Mouse (Mus musculus) hindbrain, embryonic 11.5 days (tissue): ENCODE data around the gene Dntt. TPM values are rescaled to one million over a fixed set of nuclear protein-coding genes. Genes with fewer than 3 reads are reported as not detected.

ENCODE experiments used
- ATAC-seq: fragments of 200-750 bp; cut with Nextera tagmentation; 2 replicates; pipeline ENCODE4 v1.8.0; 2017; ENCODE audit warnings: mild to moderate bottlenecking, moderate TSS enrichment, moderate library complexity; ENCODE audit not compliant: low FRiP score
- DNase-seq: peaks from one replicate; pipeline ENCODE4 v3.0.0-alpha.2; 2015; ENCODE audit warnings: low spot score
- H3K27ac ChIP-seq: fragments of 300-500 bp; sonication (generic); 2 replicates; pipeline ENCODE4 v1.5.1; 2014; ENCODE audit warnings: mild to moderate bottlenecking, low read depth, low read length
- H3K27me3 ChIP-seq: fragments of 300-500 bp; sonication (generic); 2 replicates; pipeline ENCODE4 v1.6.1; 2014; ENCODE audit warnings: mild to moderate bottlenecking, low read length, moderate library complexity, mixed read lengths; ENCODE audit not compliant: control insufficient read depth, insufficient read depth
- H3K36me3 ChIP-seq: fragments of 300-500 bp; sonication (generic); 2 replicates; pipeline ENCODE4 v1.6.1; 2014; ENCODE audit warnings: mild to moderate bottlenecking, low read length, moderate library complexity, mixed read lengths; ENCODE audit not compliant: control insufficient read depth, insufficient read depth
- H3K4me1 ChIP-seq: fragments of 300-500 bp; sonication (generic); replicated peaks from 2 replicates; pipeline ENCODE4 v1.6.1; 2014; ENCODE audit warnings: low read length, mixed read lengths; ENCODE audit not compliant: control insufficient read depth, insufficient read depth
- H3K4me2 ChIP-seq: fragments of 300-500 bp; sonication (generic); replicated peaks from 2 replicates; pipeline ENCODE4 v1.6.1; 2014; ENCODE audit warnings: mild to moderate bottlenecking, low read depth, low read length
- H3K4me3 ChIP-seq: fragments of 300-500 bp; sonication (generic); 2 replicates; pipeline ENCODE4 v1.5.1; 2014; ENCODE audit warnings: low read depth, low read length
- H3K9ac ChIP-seq: fragments of 300-500 bp; sonication (generic); 2 replicates; pipeline ENCODE4 v1.6.1; 2014; ENCODE audit warnings: low read depth, low read length
- H3K9me3 ChIP-seq: fragments of 300-500 bp; sonication (generic); 2 replicates; pipeline ENCODE4 v1.6.1; 2016; ENCODE audit warnings: low read length; ENCODE audit not compliant: control insufficient read depth
- WGBS: fragments of 180-500 bp; shearing (Covaris S2); extraction: QIAGEN DNeasy Blood & Tissue Kit; methylation state at CpG from one replicate; pipeline ENCODE4 v1.1.7; 2014; 5-methylcytosine and 5-hydroxymethylcytosine counted together
- polyA plus RNA-seq: library from polyadenylated mRNA; unstranded; fragments of >200 nt; fragmentation: Nextera tagmentation; extraction: Ambion mirVana; gene quantifications from 2 replicates; pipeline ENCODE4 v1.2.1, GENCODE M21; 2014

Dntt gene
- polyA plus RNA-seq, 1 experiment from 2014 or later, result not detected

DNA sequence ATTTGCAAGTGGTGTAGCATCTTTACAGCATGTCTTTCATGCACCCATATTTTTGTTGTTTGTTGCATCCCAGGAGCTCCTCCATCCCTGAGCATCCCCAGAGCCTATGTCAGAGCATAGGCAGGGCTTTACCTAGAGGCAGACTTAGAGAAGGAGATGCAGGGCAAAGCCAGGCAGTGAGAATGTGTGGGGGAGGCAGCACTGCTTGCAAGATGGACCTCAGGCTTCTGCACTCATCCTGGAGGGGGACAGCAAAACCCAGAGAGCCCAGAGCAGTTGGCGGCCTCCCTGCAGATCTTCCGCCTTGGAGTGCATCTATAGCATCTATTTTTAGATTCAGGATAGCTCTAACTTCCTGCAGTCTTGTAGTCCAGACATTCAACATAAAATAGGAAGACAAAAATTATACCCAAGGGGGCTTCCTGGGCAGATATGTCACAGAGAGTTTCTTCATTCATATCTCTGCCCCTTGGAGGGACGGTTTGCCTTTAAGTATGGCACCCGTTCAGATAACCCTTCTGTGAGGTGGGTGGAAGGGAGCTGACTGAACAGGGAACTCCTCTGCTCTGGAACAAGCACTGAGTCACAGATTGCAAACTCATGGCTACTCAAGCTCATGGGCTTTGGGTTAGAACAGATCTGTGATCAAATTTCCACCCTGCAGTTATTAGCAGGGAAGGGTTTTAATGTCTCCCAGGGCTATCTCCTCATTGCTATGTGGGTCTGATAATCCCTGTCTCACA is 6.9 kb downstream of the Dntt start:
- ATAC-seq (no peak), DNase-seq (no peak)
- Histone ChIP-seq H3K4me1 (no peaks in the 10 kb centered on the region), H3K4me2 (no peak overlapping the region), H3K9me3 (no peaks in the 10 kb centered on the region), H3K9ac (no peak overlapping the region), H3K27me3 (no peaks in the 10 kb centered on the region), H3K4me3 (no peak overlapping the region), H3K36me3 (no peaks in the 10 kb centered on the region), H3K27ac (no peak overlapping the region)
- WGBS, result 85% methylated on average over 4 of the region's 4 CpGs

DNA sequence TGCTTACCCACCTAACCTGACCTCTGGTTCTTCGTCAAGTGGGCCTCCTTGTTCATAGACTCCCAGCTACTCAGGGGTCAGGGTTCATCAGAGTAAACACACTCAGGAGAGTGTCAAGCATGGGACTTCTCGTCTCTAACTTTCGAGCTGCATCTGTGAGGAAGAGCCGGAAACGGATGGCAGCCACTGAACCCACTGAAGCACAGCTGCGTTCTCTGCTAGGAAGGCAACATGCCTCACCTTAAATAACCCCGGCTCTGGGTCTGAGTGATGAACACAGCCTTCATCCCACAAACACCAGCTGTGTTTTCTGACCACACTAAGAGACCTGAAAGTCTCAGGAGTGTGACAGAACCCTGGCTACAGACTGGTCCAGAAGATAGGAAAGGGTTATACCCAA is 10.0 kb downstream of the Dntt start:
- 87% methylated on average over 7 of the region's 7 CpGs for WGBS

DNA sequence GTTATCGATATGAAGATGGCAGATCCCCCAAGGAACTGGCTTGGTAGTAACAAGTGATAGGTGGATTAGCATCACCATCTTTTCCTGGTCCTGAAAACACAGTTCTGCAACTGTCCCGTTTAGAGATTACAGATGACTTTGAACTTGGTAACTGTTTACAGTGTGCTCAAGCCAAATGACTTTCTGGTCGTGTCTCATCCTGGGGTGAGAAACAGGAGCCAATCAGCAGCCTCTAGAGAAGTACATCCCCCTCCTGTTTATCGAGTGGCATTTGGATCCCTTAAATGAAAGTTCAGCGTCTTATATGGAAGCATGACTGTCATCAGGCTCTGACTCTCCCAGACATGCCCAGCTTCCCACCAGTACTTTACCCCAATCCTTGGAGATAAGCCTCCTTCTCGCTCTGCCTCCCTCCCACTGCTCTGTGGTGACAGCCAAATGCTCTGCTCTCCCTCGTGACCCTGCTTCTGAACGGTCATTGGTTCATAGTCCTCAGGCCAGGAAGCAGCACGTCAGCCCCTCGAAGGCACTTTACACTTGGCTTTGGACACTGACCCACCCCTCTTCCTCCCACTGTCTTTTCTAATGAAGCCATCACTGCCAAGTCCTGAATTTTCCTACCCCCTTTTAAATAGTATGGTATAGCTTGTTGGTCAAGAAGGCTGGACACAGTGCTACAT is 16.2 kb downstream of the Dntt start:
- no peak overlapping the region for H3K9ac ChIP-seq
- no peak overlapping the region for H3K4me3 ChIP-seq
- 64% methylated on average over 10 of the region's 10 CpGs for WGBS
- H3K27me3 ChIP-seq, result no peaks in the 10 kb centered on the region
- H3K9me3 ChIP-seq, result no peaks in the 10 kb centered on the region
- ATAC-seq, result no peak
- no peak overlapping the region for H3K27ac ChIP-seq
- H3K36me3 ChIP-seq, result no peaks in the 10 kb centered on the region
- H3K4me1 ChIP-seq, result no peaks in the 10 kb centered on the region
- no peak overlapping the region for H3K4me2 ChIP-seq
- DNase-seq, result no peak

More for the DNA sequence above, 10.0 kb downstream of the Dntt start:
- ATAC-seq (no peak), DNase-seq (no peak)
- Histone ChIP-seq H3K4me3 (no peak overlapping the region), H3K27ac (no peak overlapping the region), H3K27me3 (no peaks in the 10 kb centered on the region), H3K4me1 (no peaks in the 10 kb centered on the region), H3K9ac (no peak overlapping the region), H3K9me3 (no peaks in the 10 kb centered on the region), H3K4me2 (no peak overlapping the region), H3K36me3 (no peaks in the 10 kb centered on the region)

DNA sequence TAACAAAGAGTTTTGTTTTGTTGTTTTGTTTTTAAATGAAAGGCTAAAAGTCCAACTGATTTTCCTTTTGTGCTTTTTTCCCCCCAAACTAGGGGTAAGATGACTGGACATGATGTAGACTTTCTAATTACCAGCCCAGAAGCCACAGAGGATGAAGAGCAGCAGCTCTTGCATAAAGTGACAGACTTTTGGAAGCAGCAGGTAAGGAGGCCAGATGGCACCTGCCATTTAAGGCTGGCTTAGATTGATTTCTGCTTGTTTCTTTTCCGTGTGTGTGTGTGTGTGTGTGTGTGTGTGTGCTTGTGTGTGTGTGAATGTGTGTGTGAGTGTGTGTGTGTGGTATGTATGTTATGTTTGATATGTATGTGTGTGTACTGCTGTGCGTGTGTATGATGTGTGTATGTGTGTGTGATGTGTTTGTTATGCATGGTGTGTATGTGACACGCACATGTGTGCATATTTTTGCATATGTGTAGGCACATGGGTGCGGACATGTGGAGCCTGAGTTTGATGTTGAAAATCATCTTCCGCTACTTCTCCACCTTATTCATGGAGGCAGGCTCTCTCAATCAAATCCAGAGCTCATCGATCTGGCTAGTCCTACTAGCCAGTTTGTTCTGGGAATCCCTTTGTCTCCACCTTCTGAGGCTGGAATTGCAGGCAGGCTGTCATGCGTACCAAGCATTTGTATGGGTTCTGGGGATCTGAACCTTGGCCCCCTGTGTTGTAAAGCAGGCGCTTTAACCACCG is 18.5 kb downstream of the Dntt start:
- Histone ChIP-seq H3K27me3 (no peaks in the 10 kb centered on the region), H3K36me3 (no peaks in the 10 kb centered on the region), H3K9ac (no peak overlapping the region), H3K9me3 (no peaks in the 10 kb centered on the region), H3K27ac (no peak overlapping the region), H3K4me3 (no peak overlapping the region), H3K4me1 (no peaks in the 10 kb centered on the region), H3K4me2 (no peak overlapping the region)
- WGBS, result 85% methylated on average over 9 of the region's 9 CpGs
- DNase-seq (no peak), ATAC-seq (no peak)

DNA sequence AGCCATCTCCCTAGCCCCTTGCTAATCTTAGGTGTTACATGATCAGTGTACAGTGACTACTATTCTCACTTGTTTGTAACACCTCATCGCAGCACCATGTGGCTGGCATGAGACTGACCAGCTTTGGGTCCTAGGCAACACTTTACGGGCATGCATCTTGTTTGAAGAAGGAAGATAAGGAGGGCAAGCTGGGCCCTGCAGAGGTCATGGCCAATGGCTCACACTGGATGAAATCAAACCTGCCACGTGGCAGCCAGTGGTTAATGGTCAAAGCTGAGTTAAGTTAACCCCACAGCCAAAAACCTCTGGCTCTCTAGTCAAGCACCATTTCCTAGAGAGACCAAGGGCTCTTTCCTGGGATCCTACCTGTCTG is 19.1 kb downstream of the Dntt start:
- no peak overlapping the region for H3K9ac ChIP-seq

DNA sequence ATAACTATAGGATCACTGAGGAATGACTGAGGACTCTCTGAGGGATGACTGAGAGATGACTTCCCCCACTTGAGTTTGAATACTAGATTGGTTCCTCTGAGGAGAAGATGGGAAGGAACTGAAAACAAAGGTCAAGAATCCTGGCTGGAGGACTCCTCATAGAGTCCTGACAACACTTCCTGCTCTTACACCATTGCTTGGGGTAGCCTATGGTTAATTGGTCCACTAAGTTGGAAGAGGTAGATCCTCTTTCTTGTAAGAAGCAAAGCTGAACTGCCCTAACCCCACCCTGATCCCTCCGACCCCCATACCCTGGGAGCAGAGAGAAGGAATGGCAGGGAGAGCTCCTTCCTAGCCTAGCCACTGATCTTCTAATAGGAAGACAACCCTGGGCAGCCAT is 22.6 kb downstream of the Dntt start:
- Histone ChIP-seq H3K4me1 (no peaks in the 10 kb centered on the region), H3K4me2 (no peak overlapping the region), H3K27ac (no peak overlapping the region), H3K9ac (no peak overlapping the region), H3K27me3 (no peaks in the 10 kb centered on the region), H3K4me3 (no peak overlapping the region), H3K9me3 (no peaks in the 10 kb centered on the region), H3K36me3 (no peaks in the 10 kb centered on the region)
- ATAC-seq (no peak), DNase-seq (no peak)
- WGBS, result 94% methylated on average over 1 of the region's 1 CpGs

More for the DNA sequence above, 19.1 kb downstream of the Dntt start:
- 87% methylated on average over 3 of the region's 3 CpGs for WGBS
- H3K27me3 ChIP-seq, result no peaks in the 10 kb centered on the region
- H3K4me2 ChIP-seq, result no peak overlapping the region
- no peak overlapping the region for H3K27ac ChIP-seq
- no peak for ATAC-seq
- no peaks in the 10 kb centered on the region for H3K9me3 ChIP-seq
- no peak for DNase-seq
- no peaks in the 10 kb centered on the region for H3K4me1 ChIP-seq
- no peak overlapping the region for H3K4me3 ChIP-seq
- no peaks in the 10 kb centered on the region for H3K36me3 ChIP-seq

DNA sequence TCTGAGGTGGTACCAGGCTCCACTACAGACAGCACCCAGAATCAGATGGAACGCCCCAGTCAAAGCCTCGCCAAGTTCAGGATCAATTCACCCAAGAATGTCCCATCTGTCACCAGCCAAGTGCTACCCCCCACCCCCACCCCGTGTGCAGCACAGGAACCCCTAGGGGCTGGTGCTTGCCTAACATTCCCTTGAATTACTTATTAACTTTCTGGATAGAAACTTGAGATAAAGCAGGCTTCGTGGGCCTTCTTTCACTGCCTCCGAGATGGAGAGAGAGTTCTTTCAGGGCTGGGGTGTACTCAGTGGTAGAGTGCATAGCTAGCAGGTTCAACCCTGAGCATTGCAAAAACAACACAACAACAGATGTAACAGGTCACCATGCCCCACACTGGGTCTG is 23.2 kb downstream of the Dntt start:
- 58% methylated on average over 5 of the region's 5 CpGs for WGBS
- H3K36me3 ChIP-seq, result no peaks in the 10 kb centered on the region
- H3K9me3 ChIP-seq, result no peaks in the 10 kb centered on the region
- H3K9ac ChIP-seq, result no peak overlapping the region
- H3K27ac ChIP-seq, result no peak overlapping the region
- no peaks in the 10 kb centered on the region for H3K27me3 ChIP-seq
- ATAC-seq, result no peak
- no peak for DNase-seq
- no peak overlapping the region for H3K4me2 ChIP-seq
- no peaks in the 10 kb centered on the region for H3K4me1 ChIP-seq
- no peak overlapping the region for H3K4me3 ChIP-seq

DNA sequence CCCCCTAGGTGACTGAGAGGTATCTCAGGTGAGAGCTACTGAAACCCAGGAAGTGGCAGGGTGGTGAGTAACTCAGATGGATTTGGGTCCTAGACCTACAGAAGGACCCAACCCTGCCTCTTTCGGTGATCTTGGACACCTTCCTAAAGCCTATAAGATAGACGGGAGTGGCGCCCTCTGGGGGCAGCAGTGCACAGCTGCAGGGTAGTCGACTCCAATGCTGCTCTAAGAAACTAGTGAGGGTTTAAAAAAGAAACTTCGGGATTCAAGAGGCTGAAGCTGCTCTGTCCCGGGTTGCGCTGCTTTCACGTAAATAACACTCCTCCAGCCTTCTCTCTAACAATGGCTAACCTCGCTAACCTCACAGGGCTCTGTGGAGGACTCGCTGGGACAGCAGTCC is 24.5 kb downstream of the Dntt start:
- Histone ChIP-seq H3K9ac (no peak overlapping the region), H3K4me2 (no peak overlapping the region), H3K27me3 (no peaks in the 10 kb centered on the region), H3K36me3 (no peaks in the 10 kb centered on the region), H3K27ac (no peak overlapping the region), H3K4me1 (no peaks in the 10 kb centered on the region), H3K4me3 (no peak overlapping the region), H3K9me3 (no peaks in the 10 kb centered on the region)
- peak; percentile 53 for DNase-seq
- WGBS, result 40% methylated on average over 10 of the region's 10 CpGs
- ATAC-seq, result no peak
